Mouse (Mus musculus) right cerebral cortex, adult 18-20 months (tissue): ENCODE measurements at regions not wholly inside any gene's neighbourhood (a gene's known extent, or its start where the extent isn't known, plus 50 kb on each side); places are given as distances from the start of the nearest gene placed in this dataset.
A peak's percentile ranks its signal among the peaks of the same experiment; 100 is the strongest.

Experiments
- DNase-seq: peaks from one replicate; pipeline ENCODE4 v3.0.0; 2022; ENCODE audit warnings: mixed read lengths

- peak; percentile 80 for DNase-seq
These were observed 258.9 kb downstream of the Sqor start for GRCm38 (mm10) chr2:123023918-123024317.

- no peak for DNase-seq
These were observed 259.3 kb downstream of the Sqor start for GRCm38 (mm10) chr2:123024380-123024779.

DNA sequence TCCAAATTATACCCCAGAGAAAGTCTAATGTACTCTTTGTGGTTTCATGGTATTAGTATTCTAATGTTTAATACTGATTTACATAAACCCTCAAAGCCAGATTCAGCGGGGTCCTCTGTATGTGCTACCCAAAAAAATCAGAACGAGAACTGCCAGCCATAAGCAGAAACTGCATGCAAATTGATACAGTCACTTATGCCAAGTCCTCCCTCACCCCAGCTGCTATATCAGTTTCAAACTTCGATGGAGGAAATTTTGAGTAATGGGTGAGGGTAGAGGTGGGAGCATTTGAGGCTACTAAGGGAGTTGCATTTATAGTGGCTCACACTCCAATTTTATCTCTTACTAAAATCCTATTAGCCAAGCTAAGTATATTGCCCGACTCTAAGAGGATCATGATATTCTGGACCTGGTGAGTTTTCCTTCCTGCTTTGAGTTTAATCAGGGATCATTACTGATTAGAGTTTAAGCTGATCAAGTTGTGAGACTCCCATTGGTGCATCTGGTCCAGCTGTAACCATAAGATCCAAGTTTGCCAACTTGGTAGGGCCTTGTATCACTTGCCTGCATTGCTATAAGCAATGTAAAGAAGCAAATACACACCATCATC lies 260.0 kb downstream of the Sqor start:
- DNase-seq = peak; percentile 18

- no peak for DNase-seq
These were observed 282.3 kb downstream of the Sqor start for GRCm38 (mm10) chr2:123047321-123047720.

DNA sequence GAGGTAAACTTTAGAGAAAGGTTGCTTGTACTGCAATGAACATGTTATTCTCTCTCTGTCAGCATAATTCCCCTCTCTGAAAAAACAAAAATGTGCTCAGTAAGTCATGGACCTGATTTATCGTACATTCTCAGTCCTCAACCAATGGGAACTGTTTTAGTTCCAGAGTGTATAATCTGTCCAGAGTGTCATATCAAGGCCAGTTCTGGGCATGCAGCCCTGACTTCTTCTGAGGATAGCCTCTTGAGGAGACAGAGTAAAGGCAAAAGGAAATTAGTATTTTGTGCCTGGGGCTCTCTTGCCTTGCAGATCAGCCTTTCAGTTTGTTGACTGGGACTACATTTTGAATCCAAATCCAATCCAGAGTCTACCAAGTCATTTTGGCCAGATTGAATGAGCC lies 299.6 kb downstream of the Sqor start:
- DNase-seq = no peak

DNA sequence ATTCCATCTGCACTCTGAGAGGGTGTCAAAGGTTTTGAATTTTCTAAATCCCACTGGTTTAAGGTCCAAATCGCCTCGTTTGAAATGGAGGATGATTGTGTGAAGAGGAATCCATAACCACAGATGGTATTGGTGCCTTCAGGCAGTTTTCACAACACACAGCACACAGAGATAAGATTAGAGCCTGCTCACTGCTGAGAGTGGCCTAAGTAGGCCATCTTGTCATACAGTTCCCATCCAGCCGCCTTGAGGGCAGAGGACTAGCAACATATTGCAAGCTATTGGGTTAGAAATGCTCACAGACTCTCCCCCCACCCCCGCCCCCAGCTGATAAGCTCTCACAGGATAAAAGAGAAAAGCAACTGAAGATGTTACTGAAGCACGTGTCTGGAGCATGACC lies 303.8 kb downstream of the Sqor start:
- DNase-seq = no peak

DNA sequence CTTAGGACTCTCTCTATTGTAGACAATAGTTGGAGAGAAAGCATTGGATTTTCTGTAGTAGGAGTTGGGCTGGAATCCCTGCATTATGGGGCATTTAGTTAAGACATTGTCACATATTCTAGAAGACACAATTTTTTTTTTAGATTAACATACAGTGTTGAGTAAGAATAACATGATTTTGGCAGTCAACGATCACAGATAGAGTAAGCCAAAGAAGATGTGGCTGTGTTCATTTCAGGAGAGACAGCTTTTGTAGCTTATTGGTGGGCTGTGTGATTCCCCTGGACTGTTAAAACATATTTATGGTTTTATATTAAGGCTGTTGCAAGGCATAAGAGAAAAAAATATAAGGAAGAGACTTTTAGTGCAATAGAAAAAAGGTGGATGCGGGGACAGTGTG lies 307.6 kb downstream of the Sqor start:
- no peak for DNase-seq

- DNase-seq = peak; percentile 12
These were observed 308.5 kb downstream of the Sqor start for GRCm38 (mm10) chr2:123073476-123074085.

- no peak for DNase-seq
These were observed 327.7 kb downstream of the Sqor start for GRCm38 (mm10) chr2:123092726-123093125.

DNA sequence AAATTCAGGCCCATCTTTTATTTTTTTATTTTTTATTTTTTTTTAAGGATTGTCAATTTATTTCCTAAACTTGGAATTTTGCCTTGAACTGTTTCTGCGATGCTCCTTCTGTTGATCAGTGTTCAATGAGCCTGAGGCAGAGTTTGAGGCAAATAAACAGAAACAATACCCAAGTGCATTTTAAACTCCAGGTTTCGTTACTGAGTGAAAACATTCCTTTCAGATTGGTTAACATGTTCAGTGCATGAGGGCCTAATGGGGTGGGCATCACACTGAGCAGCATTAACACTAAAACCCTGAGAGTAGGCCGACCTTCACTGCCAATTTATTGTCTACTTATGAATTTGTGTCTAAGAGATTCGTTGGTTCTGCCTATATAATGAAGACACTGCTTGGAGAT lies 338.5 kb downstream of the Sqor start:
- no peak for DNase-seq

DNA sequence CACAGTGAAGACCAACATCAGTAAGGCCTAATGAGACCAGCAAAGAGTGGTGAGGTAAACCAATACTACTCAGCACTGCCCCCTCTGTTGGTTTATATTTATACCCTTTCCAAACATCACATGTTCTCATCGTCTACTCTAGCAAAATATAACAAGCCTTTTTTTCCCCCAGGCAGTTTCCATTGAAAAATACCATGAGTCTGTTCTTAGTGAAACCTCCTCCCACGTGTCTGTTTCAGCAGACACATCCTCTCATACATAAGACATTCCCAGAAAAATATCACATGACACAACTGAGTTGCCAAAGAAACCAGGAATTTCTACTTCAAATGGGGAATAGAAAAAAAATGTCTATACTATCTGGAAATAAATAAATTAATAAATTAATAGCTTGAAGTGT lies 366.5 kb downstream of the Sqor start:
- no peak for DNase-seq

- DNase-seq = peak; percentile 2
These were observed 388.1 kb downstream of the Sqor start for GRCm38 (mm10) chr2:123153170-123153569.

DNA sequence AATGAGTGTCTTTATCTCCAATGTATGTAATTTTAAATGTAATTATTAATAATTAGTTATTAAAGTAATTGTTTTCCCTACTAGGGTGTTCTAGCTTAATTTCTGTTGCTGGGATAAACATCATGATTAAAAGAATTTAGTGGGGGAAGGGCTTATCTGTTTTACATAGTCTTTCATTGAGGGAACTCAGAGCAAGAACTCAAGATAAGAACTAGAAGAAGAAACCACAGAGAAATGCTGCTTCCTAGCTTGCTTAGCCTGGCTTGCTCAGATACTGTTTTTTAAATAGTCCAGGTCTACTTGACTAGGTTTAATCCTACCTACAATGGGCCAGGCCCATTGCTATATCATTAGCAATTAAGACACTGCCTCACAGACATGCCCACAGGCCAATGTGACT lies 400.3 kb downstream of the Sqor start:
- DNase-seq = no peak

DNA sequence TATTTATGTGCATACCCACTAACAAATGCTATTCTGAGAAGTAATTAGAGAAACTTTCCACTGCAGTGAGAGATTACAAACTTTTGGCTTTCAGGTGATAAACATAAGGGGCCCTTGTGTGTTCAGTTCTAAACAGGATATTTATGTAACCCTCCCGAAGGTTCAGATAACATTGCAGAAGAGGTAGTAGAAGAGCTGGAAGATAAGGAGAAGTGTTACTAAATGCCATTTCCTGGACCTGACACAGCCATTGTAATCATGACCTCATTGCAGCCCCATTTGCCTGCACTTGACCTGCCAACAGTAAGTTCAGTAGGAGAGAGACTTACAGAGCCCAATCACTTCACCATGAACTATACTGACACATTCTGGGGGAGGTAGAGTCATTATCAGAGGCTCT lies 405.6 kb downstream of the Sqor start:
- DNase-seq = no peak

DNA sequence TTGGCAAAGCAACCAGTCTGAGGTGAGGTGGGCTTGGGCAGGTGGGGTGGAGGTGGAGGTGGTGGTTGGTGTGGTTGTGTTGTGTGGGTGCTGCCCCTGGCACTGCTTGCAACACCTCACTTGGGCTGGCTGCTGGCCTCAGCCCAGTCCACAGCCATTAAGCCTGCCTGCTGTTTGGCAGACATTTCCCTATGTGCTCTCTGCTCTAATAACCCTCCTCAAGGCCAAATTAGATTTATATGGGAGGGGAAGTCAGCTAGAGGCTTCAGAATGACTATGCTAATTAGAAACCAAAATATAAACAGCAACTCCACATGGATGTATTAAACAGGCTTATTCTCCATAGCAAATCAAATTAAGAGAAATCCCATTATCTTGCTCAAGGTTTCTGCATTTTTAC lies 417.2 kb downstream of the Sqor start:
- no peak for DNase-seq

DNA sequence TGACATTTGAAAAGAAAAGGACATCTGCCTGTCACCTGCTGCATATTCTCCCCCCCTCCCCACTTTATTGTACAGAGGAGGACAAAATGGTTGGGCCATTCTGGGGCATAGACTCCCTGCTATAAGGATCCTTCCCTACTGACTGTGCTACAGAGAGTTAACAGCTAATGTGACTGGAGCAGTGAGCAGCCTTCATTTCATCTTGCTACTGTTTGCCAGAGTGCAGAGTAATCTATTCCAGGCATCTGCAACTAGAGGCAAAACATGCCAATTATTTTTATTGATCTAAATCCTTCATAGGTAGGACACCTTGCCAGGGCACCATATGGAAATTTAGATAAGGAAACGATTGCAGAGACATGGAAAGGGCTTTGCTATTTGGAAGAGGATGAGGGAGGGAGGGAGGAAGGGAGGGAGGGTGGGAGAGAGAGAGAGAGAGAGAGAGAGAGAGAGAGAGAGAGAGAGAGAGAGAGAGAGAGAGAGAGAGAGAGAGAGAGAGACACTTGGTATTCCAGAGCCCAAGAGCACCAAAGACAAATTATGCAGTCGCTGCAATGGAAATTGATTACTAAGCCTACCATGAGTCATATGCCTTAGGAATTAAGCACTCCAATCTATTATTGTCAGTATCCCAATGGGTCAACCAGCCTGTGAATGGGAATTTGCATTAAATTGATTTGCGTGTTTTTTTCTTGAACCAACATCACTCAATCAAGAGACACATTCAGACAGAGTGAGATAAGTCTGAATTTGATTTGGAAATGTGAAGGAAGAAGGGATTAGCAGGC lies 426.0 kb downstream of the Sqor start:
- no peak for DNase-seq

GRCm38 (mm10) chr2:123194533-123194932 lies 429.5 kb downstream of the Sqor start:
- DNase-seq = peak; percentile 12
